Mouse (Mus musculus): Measurements from ENCODE around the gene Zfp618. TPM values are rescaled to one million over a fixed set of nuclear protein-coding genes. Genes with fewer than 3 reads are reported as not detected.
A peak's percentile ranks its signal among the peaks of the same experiment; 100 is the strongest.

Gene Zfp618
- polyA plus RNA-seq, 1 experiment from 2014 or later = 44.9 TPM

- no peak for ATAC-seq
- Histone ChIP-seq H3K27ac (no peak overlapping the region), H3K36me3 (no peaks in the 10 kb centered on the region; the same call in 1 of the 2 replicates), H3K9ac (replicated peaks) (no peak overlapping the region), H3K4me2 (replicated peaks) (no peak overlapping the region), H3K4me3 (replicated peaks) (no peak overlapping the region), H3K27me3 (no peaks in the 10 kb centered on the region), H3K9me3 (no peaks in the 10 kb centered on the region), H3K4me1 (replicated peaks) (peaks cover 26% of the 10 kb centered on the region)
- 98% methylated on average over 5 of the region's 5 CpGs for WGBS
Observed at GRCm38 (mm10) chr4:63036790-63037189, 71.4 kb downstream of the Zfp618 start.

- Histone ChIP-seq H3K27ac (no peak overlapping the region), H3K9ac (replicated peaks) (no peak overlapping the region), H3K27me3 (no peaks in the 10 kb centered on the region), H3K4me3 (replicated peaks) (no peak overlapping the region), H3K9me3 (no peaks in the 10 kb centered on the region), H3K4me2 (replicated peaks) (no peak overlapping the region), H3K4me1 (replicated peaks) (peaks cover 26% of the 10 kb centered on the region), H3K36me3 (no peaks in the 10 kb centered on the region; the same call in 1 of the 2 replicates)
- 90% methylated on average over 4 of the region's 4 CpGs for WGBS
- no peak for ATAC-seq
Observed at GRCm38 (mm10) chr4:63037555-63037954, 72.2 kb downstream of the Zfp618 start.

- Histone ChIP-seq H3K27me3 (no peaks in the 10 kb centered on the region), H3K9ac (replicated peaks) (no peak overlapping the region), H3K4me2 (replicated peaks) (no peak overlapping the region), H3K4me1 (replicated peaks) (peaks cover 21% of the 10 kb centered on the region), H3K4me3 (replicated peaks) (no peak overlapping the region), H3K9me3 (no peaks in the 10 kb centered on the region), H3K27ac (no peak overlapping the region), H3K36me3 (no peaks in the 10 kb centered on the region; the same call in 1 of the 2 replicates)
- 70% methylated on average over 2 of the region's 2 CpGs for WGBS
- ATAC-seq = no peak
Observed at GRCm38 (mm10) chr4:63038265-63038664, 72.9 kb downstream of the Zfp618 start.

GRCm38 (mm10) chr4:63038937-63039336 lies 73.6 kb downstream of the Zfp618 start:
- no peak for ATAC-seq
- Histone ChIP-seq H3K27me3 (no peaks in the 10 kb centered on the region), H3K4me3 (replicated peaks) (no peak overlapping the region), H3K4me2 (replicated peaks) (no peak overlapping the region), H3K36me3 (no peaks in the 10 kb centered on the region; the same call in 1 of the 2 replicates), H3K9me3 (no peaks in the 10 kb centered on the region), H3K9ac (replicated peaks) (no peak overlapping the region), H3K27ac (no peak overlapping the region), H3K4me1 (replicated peaks) (peaks cover 15% of the 10 kb centered on the region)
- 92% methylated on average over 10 of the region's 10 CpGs for WGBS

GRCm38 (mm10) chr4:63048606-63049005 lies 83.2 kb downstream of the Zfp618 start:
- Histone ChIP-seq H3K4me2 (replicated peaks) (no peak overlapping the region), H3K9ac (replicated peaks) (no peak overlapping the region), H3K27ac (no peak overlapping the region), H3K36me3 (peaks cover 6% of the 10 kb centered on the region; the same call in 1 of the 2 replicates), H3K9me3 (peaks cover 3% of the 10 kb centered on the region; the same call in 1 of the 2 replicates), H3K27me3 (no peaks in the 10 kb centered on the region), H3K4me3 (replicated peaks) (no peak overlapping the region), H3K4me1 (replicated peaks) (peaks cover 14% of the 10 kb centered on the region)
- 91% methylated on average over 3 of the region's 3 CpGs for WGBS
- ATAC-seq = no peak

- no peak overlapping the region for H3K4me2 ChIP-seq (replicated peaks)
- no peak overlapping the region for H3K4me3 ChIP-seq (replicated peaks)
- ATAC-seq = no peak
- no peak overlapping the region for H3K27ac ChIP-seq
- no peaks in the 10 kb centered on the region for H3K27me3 ChIP-seq
- peaks cover 14% of the 10 kb centered on the region for H3K4me1 ChIP-seq (replicated peaks)
- peaks cover 3% of the 10 kb centered on the region; the same call in 1 of the 2 replicates for H3K9me3 ChIP-seq
- H3K36me3 ChIP-seq = peaks cover 6% of the 10 kb centered on the region; the same call in 1 of the 2 replicates
- H3K9ac ChIP-seq (replicated peaks) = no peak overlapping the region
Observed at GRCm38 (mm10) chr4:63049596-63050318, 84.4 kb downstream of the Zfp618 start.

GRCm38 (mm10) chr4:63050319-63050676 lies 84.9 kb downstream of the Zfp618 start:
- H3K9ac ChIP-seq (replicated peaks) = no peak overlapping the region
- H3K4me1 ChIP-seq (replicated peaks) = peaks cover 18% of the 10 kb centered on the region
- ATAC-seq = no peak
- 83% methylated on average over 4 of the region's 4 CpGs for WGBS
- H3K27me3 ChIP-seq = no peaks in the 10 kb centered on the region
- H3K27ac ChIP-seq = no peak overlapping the region
- H3K4me3 ChIP-seq (replicated peaks) = no peak overlapping the region
- H3K4me2 ChIP-seq (replicated peaks) = no peak overlapping the region
- H3K36me3 ChIP-seq = peaks cover 6% of the 10 kb centered on the region; the same call in 1 of the 2 replicates
- H3K9me3 ChIP-seq = peaks cover 3% of the 10 kb centered on the region; the same call in 1 of the 2 replicates

GRCm38 (mm10) chr4:63050949-63051348 lies 85.6 kb downstream of the Zfp618 start:
- Histone ChIP-seq H3K9me3 (peaks cover 3% of the 10 kb centered on the region; the same call in 1 of the 2 replicates), H3K4me3 (replicated peaks) (no peak overlapping the region), H3K4me1 (replicated peaks) (peaks cover 22% of the 10 kb centered on the region), H3K27ac (no peak overlapping the region), H3K4me2 (replicated peaks) (no peak overlapping the region), H3K36me3 (peaks cover 6% of the 10 kb centered on the region; the same call in 1 of the 2 replicates), H3K27me3 (no peaks in the 10 kb centered on the region), H3K9ac (replicated peaks) (no peak overlapping the region)
- no peak for ATAC-seq
- 85% methylated on average over 4 of the region's 4 CpGs for WGBS

GRCm38 (mm10) chr4:63051940-63052661 lies 86.7 kb downstream of the Zfp618 start:
- WGBS = 73% methylated on average over 7 of the region's 7 CpGs
- Histone ChIP-seq H3K27ac (no peak overlapping the region), H3K4me1 (replicated peaks) (peaks cover 33% of the 10 kb centered on the region), H3K4me2 (replicated peaks) (no peak overlapping the region), H3K9ac (replicated peaks) (no peak overlapping the region), H3K27me3 (no peaks in the 10 kb centered on the region), H3K4me3 (replicated peaks) (no peak overlapping the region), H3K36me3 (peaks cover 6% of the 10 kb centered on the region; the same call in 1 of the 2 replicates), H3K9me3 (peaks cover 3% of the 10 kb centered on the region; the same call in 1 of the 2 replicates)
- no peak for ATAC-seq

GRCm38 (mm10) chr4:63052662-63053033 lies 87.3 kb downstream of the Zfp618 start:
- peaks cover 35% of the 10 kb centered on the region for H3K4me1 ChIP-seq (replicated peaks)
- ATAC-seq = no peak
- H3K4me2 ChIP-seq (replicated peaks) = no peak overlapping the region
- H3K9me3 ChIP-seq = peaks cover 3% of the 10 kb centered on the region; the same call in 1 of the 2 replicates
- H3K36me3 ChIP-seq = 0 out of 2 replicates have a peak, but pooled peaks cover 4% of the 10 kb centered on the region
- H3K27me3 ChIP-seq = no peaks in the 10 kb centered on the region
- 58% methylated on average over 2 of the region's 2 CpGs for WGBS
- no peak overlapping the region for H3K4me3 ChIP-seq (replicated peaks)
- no peak overlapping the region for H3K9ac ChIP-seq (replicated peaks)
- 0 out of 2 replicates have a peak overlapping the region, but pooled peaks have one; percentile 7 for H3K27ac ChIP-seq

GRCm38 (mm10) chr4:63055216-63055745 lies 89.9 kb downstream of the Zfp618 start:
- H3K9me3 ChIP-seq = no peaks in the 10 kb centered on the region
- H3K4me2 ChIP-seq (replicated peaks) = no peak overlapping the region
- H3K36me3 ChIP-seq = no peaks in the 10 kb centered on the region
- peak overlapping the region; percentile 27; the same call in 1 of the 2 replicates for H3K27ac ChIP-seq
- no peak overlapping the region for H3K4me3 ChIP-seq (replicated peaks)
- H3K4me1 ChIP-seq (replicated peaks) = peaks cover 43% of the 10 kb centered on the region
- no peak for ATAC-seq
- WGBS = 91% methylated on average over 10 of the region's 10 CpGs
- no peaks in the 10 kb centered on the region for H3K27me3 ChIP-seq
- H3K9ac ChIP-seq (replicated peaks) = no peak overlapping the region
